14 mouse cellular contexts compared by ENCODE assay signal in genomic region chr6:72203279-72203678, GRCm38 (mm10).
"Had no signal": no experiment of that assay in that cellular context is flagged by ENCODE, and none has a peak within 500 bp of the region (broad histone marks: within the 10 kb centered on the region; RNA-seq: fewer than 3 reads in every experiment).

No protein-coding gene starts in this region.

- ATAC-seq: intestine, embryonic 16.5 days; liver, embryonic 12.5 days had no signal

- H3K4me3 ChIP-seq: limb, embryonic 13.5 days; liver, embryonic 12.5 days; midbrain, embryonic 10.5 days; myocyte; neural tube, embryonic 15.5 days had no signal

- DNase-seq: left cerebral cortex, postnatal 4 days; lung, embryonic 14.5 days; lung, postnatal 10 days; lung, postnatal 4 days; midbrain, embryonic 14.5 days; right cerebral cortex, adult 18-20 months; right cerebral cortex, postnatal 25 days; thymus, postnatal 36 days had no signal

- H3K9ac ChIP-seq: limb, embryonic 13.5 days; liver, embryonic 12.5 days; lung, embryonic 14.5 days; neural tube, embryonic 15.5 days had no signal

- H3K4me2 ChIP-seq: limb, embryonic 13.5 days; liver, embryonic 12.5 days; lung, embryonic 14.5 days; neural tube, embryonic 15.5 days had no signal

- H3K36me3 ChIP-seq: liver, embryonic 12.5 days; neural tube, embryonic 15.5 days had no signal

- H3K9me3 ChIP-seq: limb, embryonic 13.5 days; liver, embryonic 12.5 days; midbrain, embryonic 10.5 days; neural tube, embryonic 15.5 days had no signal

- H3K27me3 ChIP-seq: limb, embryonic 13.5 days had no signal

- H3K27ac ChIP-seq: limb, embryonic 13.5 days; liver, embryonic 12.5 days; midbrain, embryonic 10.5 days; neural tube, embryonic 15.5 days had no signal
